Mouse (Mus musculus): Measurements from ENCODE around the gene Asl.
A peak's percentile ranks its signal among the peaks of the same experiment; 100 is the strongest.
"Not testable (repeated sequence)": the region's sequence is repeated elsewhere in the genome, so short reads cannot be mapped to it uniquely, and the experiment has no call there.

The Asl gene

GRCm38 (mm10) chr5:130046100-130046499 lies 17.1 kb upstream of the Asl start:
- DNase-seq (ENCODE audit: low read depth, low spot score) = no peak

GRCm38 (mm10) chr5:130044201-130044695 lies 15.2 kb upstream of the Asl start:
- no peak for DNase-seq (ENCODE audit: low read depth, low spot score)

- no peak for DNase-seq (ENCODE audit: low read depth, low spot score)
Measured at GRCm38 (mm10) chr5:130043741-130044140, 14.7 kb upstream of the Asl start.

GRCm38 (mm10) chr5:130041262-130041661 lies 12.2 kb upstream of the Asl start:
- no peak for DNase-seq (ENCODE audit: low read depth, low spot score)

GRCm38 (mm10) chr5:130040797-130041196 lies 11.8 kb upstream of the Asl start:
- no peak for DNase-seq (ENCODE audit: low read depth, low spot score)

- no peak for DNase-seq (ENCODE audit: low read depth, low spot score)
Measured at GRCm38 (mm10) chr5:130037752-130038455, 8.9 kb upstream of the Asl start.

DNA sequence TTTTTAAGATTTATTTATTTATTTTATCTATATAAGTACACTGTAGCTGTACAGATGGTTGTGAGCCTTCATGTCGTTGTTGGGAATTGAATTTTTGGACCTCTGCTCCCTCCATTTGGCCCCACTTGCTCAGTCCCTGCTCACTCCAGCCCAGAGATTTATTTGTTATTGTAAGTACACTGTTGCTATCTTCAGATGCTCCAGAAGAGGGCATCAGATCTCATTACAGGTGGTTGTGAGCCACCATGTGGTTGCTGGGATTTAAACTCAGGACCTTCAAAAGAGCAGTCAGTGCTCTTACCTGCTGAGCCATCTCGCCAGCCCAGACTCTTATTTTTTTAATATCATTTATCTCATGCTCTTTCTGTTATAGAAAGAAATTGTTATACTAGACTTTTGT lies 7.3 kb upstream of the Asl start:
- DNase-seq (ENCODE audit: low read depth, low spot score) = not testable (repeated sequence)

DNA sequence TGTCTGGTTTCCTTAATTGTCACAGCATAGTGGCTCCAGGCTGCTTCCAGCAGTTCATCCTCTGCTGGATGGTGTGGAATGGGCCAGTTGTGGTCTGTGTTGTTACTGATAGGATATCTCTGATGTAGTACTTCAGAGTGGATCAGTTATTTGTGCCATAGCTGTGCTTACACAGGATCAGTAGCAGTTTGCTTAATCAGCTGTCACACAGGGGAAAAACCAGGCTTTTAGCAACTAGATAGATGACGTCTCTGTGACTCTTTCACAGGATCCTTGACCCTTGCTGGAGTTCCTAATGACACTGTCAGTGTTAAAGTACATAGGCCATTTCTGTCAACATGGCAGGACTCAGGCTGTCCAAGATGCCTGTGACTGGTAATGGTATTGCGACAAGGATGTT lies 4.8 kb upstream of the Asl start:
- DNase-seq (ENCODE audit: low read depth, low spot score) = no peak

DNA sequence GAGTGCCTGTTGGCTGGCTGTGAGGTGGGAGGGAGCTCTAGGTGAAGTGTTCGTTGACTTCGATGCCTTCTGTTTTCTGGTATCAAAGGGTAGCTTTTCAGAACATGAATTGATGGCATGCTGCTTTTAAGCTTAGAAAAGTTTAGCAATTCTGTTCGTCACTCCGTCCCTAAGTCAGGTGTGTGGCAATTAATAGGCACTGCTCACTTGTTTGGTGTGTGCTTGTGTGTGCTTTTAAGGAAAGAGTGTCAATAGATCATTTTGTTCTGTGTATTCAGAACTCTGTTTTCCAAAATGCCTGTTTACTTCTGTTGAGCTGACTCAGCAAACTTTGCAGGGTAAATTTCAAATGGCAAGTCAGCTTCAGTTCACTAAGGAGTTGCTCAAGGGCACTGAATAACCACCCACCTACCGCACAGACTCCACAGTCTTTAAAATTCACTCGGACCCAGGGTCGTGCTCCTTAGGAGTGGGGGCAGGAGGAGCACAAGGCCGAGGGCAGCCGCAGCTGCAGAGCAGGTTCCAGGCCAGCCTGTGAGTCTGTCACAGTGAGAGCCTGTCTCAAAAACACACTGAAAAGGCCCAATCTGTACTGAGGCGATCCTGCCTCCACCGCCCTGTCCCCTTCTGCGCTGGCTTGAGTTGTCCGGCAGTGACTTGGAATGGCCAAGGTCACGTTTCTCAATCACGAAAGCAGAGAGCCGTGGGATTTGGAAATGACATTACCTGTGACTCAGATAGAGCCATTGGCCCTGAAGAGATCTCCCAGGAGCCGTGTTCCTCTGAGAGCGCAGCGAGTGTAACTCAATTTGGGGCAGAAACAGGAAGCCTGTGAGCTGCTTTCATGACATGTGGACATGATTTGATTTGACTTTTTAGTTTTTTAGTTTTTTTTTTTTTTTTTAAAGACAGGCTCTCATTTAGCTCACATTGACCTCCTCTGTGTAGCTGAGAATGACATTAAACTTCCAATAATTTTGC lies 2.7 kb upstream of the Asl start:
- DNase-seq (ENCODE audit: low read depth, low spot score) = no peak

DNA sequence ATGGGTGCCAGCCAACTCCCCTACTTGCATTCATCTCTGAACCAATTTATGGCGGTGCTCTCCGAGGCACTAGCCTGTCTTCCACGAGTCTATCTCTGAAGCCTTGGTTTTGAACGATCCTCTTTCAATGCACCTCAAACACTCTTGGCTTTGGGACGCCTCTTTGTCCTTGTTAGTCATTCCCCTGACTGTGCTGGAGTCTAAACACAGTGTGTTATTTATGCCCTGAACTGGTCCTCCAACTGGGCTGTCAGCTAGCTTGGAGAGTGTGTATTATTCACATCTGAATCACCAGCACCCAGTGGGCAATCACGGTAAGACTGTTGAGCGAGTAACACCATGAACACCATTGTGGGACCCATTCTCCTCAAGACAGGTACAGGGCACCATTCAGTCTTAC lies 1.4 kb downstream of the Asl start:
- no peak for DNase-seq (ENCODE audit: low read depth, low spot score)

DNA sequence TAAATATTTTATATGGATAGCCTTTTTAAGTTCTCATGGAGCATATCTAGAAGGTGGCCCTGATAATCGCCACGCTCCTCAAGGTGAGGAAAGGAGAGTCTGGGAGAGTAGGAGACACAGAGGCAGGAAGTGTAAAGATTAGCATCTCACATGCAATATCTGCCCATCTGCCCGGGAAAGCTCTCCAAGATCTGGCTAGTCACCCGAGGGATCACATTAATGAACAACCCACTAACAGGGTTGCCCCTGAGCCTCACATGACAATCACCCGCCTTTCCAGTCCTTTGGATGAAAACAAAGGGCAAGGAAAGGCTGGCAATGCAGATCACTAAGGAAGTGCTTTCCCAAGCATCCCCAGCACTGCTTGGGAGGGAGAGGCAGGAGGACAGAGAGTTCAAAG lies 1.9 kb downstream of the Asl start:
- DNase-seq (ENCODE audit: low read depth, low spot score) = no peak

GRCm38 (mm10) chr5:130023767-130024539 lies 5.1 kb downstream of the Asl start:
- DNase-seq (ENCODE audit: low read depth, low spot score) = peak; percentile 54

DNA sequence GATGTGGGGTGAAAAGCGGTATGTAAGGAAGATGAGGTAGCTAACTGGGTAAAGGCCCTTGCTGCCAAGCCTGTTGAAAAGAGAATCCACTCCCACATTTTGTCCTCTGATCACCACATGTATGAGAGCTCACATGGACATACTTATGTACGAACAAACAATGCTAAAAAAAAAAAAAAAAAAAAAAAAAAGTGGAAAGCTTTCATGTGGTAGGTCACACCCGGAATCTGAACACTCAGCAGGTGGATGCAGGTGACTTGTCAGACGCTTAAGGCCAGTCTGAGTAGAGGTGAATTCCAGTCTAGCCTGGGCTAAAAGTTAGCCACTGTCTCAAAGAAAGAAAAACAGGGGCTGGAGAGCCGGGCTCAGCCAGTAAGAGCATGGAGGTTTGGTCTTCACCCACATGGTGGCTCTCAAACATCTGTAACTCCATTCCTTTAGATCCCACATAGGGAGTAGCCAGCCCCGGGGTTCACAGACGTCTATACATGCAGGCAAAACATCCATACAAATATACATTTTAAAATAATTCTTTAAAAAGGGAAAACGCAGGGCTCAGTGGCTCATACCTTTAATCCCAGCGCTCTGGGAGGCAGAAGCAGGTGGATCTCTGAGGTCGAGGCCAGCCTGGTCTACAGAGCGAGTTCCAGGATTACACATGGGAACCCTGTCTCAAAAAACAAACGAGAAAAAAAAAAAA lies 5.8 kb downstream of the Asl start:
- no peak for DNase-seq (ENCODE audit: low read depth, low spot score)

DNA sequence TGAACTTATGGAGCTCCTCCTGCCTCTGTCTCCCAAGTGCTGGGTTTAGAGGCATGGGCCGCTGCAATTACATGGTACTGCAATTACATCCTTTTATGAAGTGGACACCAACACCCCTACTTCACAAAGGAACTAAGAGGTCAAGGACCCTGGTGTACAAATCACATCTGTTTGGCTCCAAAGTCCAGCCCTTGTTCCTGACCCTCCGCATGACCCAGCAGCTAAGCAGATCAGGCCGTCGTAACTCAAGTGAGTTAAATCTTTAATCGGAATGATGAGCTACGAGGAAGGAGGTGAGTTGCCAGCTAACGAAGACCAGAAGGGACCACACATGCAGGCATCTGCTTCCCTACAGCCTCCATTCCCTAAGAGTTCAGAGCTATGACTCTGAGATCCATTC lies 6.7 kb downstream of the Asl start:
- DNase-seq (ENCODE audit: low read depth, low spot score) = no peak

DNA sequence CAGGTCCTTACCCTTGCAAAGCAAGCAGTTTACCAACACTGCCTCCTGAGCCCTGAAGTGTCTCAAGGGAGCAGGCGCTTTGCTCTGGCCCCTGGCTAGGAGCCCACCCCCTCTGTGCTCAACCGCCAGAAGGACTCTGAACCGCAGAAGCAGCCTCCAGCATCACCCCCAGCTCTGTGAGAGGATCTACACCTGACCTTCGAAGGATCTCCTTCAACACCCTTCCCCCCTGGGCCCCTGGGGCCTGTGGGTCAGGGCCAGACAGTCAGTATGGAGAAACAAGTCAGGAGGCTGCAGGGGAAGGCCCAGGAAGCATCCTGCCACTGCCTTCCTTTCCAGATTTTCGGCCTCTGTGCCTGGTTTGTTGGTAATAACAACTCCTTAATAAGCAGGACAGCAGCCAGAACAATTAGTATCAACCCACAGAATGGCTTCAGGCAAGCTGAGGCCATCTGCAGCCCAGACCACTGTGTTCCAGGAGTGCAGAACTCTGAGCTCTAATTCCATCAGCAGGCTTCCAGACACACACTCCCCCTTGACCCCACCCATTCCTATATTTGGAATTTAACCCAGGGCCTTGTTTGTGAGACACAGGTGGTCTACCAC lies 7.6 kb downstream of the Asl start:
- no peak for DNase-seq (ENCODE audit: low read depth, low spot score)

- no peak for DNase-seq (ENCODE audit: low read depth, low spot score)
Measured at GRCm38 (mm10) chr5:130019461-130019860, 9.6 kb downstream of the Asl start.

DNA sequence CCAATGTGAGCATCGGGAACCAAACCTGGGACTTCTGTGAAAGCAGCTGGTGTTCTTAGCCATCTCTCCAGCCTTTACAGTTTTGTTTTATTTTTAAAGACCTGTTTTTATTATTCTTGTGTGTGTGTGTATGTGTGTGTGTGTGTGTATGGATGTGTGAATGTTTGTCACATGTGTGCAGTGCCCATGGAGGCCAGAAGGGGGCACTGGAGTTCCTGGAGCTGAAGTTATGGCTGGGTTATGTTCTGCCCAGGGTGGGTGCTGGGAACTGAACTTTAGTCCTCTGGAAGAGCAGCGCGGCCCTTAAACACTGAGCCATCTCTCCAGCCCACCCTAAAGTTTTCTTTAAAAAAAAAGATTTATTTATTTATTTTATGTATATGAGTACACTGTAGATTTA lies 13.9 kb downstream of the Asl start:
- no peak for DNase-seq (ENCODE audit: low read depth, low spot score)

GRCm38 (mm10) chr5:130010961-130011360 lies 18.1 kb downstream of the Asl start:
- no peak for DNase-seq (ENCODE audit: low read depth, low spot score)

GRCm38 (mm10) chr5:130009784-130010183 lies 19.3 kb downstream of the Asl start:
- DNase-seq (ENCODE audit: low read depth, low spot score) = no peak

GRCm38 (mm10) chr5:130008034-130008590 lies 20.9 kb downstream of the Asl start:
- no peak for DNase-seq (ENCODE audit: low read depth, low spot score)

GRCm38 (mm10) chr5:130007344-130007743 lies 21.7 kb downstream of the Asl start:
- DNase-seq (ENCODE audit: low read depth, low spot score) = no peak

Measured in retina, adult 2 months (tissue).